Mouse (Mus musculus): ENCODE measurements around the gene Trpm4. TPM values are rescaled to one million over a fixed set of nuclear protein-coding genes. Genes with fewer than 3 reads are reported as not detected.

The Trpm4 gene
- total and polyA plus RNA-seq, 3 experiments = 9.3 to 17.6 (median 12.0) TPM

DNA sequence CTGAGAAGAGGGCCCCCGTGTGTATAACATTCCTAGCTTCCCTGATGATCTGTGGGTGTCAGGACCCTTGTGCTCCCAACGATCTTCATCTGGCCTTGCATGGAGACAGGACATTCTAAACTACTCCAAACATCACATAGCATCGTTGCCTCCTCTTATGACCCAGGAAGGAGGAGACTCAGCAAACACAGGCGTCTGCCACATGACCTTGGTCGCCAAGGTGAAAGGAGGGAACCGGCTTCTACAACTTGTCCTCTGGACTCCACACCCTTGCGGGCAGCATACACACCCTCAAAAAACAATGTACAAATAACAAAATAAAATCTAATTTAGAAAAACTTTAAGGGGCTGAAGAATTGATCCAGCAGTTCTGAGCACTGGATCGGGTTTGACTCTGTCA lies 21.6 kb downstream of the Trpm4 start:
- no peak for TF ChIP-seq RAD21 (IDR thresholded peaks at IDR 0.05; ENCODE audit: low read depth, low read length)
- TF ChIP-seq MAX (IDR thresholded peaks at IDR 0.05; ENCODE audit: low read length) = no peak
- TF ChIP-seq ELF1 (IDR thresholded peaks at IDR 0.05; ENCODE audit: low read depth, low read length) = no peak
- no peak for TF ChIP-seq SIN3A (IDR thresholded peaks at IDR 0.05; ENCODE audit: low read length)
- TF ChIP-seq ZNF384 (IDR thresholded peaks at IDR 0.05; ENCODE audit: low read depth, low read length) = no peak
- TF ChIP-seq ETS1 (conservative IDR thresholded peaks at IDR 0.05; ENCODE audit: low read depth, low read length) = no peak
- TF ChIP-seq TCF12 (IDR thresholded peaks at IDR 0.05; ENCODE audit: low read depth, low read length) = no peak
- TF ChIP-seq TBP (conservative IDR thresholded peaks at IDR 0.05; ENCODE audit: low read depth, low read length) = no peak
- TF ChIP-seq E2F4 (IDR thresholded peaks at IDR 0.05; ENCODE audit: insufficient replicate concordance, low read depth, low read length) = no peak
- TF ChIP-seq NELFE (IDR thresholded peaks at IDR 0.05; ENCODE audit: low read depth, low read length) = no peak
- no peak for TF ChIP-seq KAT2A (IDR thresholded peaks at IDR 0.05; ENCODE audit: insufficient replicate concordance, low read length)
- no peak for TF ChIP-seq ZMIZ1 (IDR thresholded peaks at IDR 0.05; ENCODE audit: low read depth, low read length)
- no peak for TF ChIP-seq GABPA (IDR thresholded peaks at IDR 0.05; ENCODE audit: insufficient replicate concordance, low read depth, low read length)
- no peak for TF ChIP-seq ZKSCAN1 (IDR thresholded peaks at IDR 0.05; ENCODE audit: borderline replicate concordance, low read depth, low read length)
- no peak for TF ChIP-seq CHD2 (IDR thresholded peaks at IDR 0.05; ENCODE audit: low read length)
- H3K9ac ChIP-seq (ENCODE audit: insufficient read depth, low read depth) = no peak overlapping the region
- no peak overlapping the region for H3K4me3 ChIP-seq (replicated peaks in 1 of 3; ENCODE audit: low read depth in 2 of 3, low read length in 2 of 3, poor library complexity in 1 of 3)
- H3K9me3 ChIP-seq (replicated peaks; ENCODE audit: low read length) = no peaks in the 10 kb centered on the region
- H3K27ac ChIP-seq (ENCODE audit: insufficient read depth, low read depth) = no peak overlapping the region
- DNase-seq (ENCODE audit: extremely low read depth) = no peak
- H3K27me3 ChIP-seq (replicated peaks) = peaks cover 1% of the 10 kb centered on the region
- in situ Hi-C loops (cut with MboI; ENCODE audit: low pct_ligation_motif_present, low pct_unique_long_range_greater_than_20kb, low sequenced_read_pairs) (no loop called here), dilution Hi-C loops (cut with MboI; ENCODE audit: extremely low pct_ligation_motif_present, extremely low pct_unique_long_range_greater_than_20kb, low sequenced_read_pairs) (no loop called here)
- H3K4me2 ChIP-seq (ENCODE audit: insufficient read depth, low read depth, poor library complexity, severe bottlenecking) = no peak overlapping the region
- peaks cover 0 to 6% of the 10 kb centered on the region in 2 experiments for H3K36me3 ChIP-seq (replicated peaks in 1 of 2; ENCODE audit: control insufficient read depth in 1 of 2, insufficient read depth in 1 of 2, low read length in 1 of 2)
- no peaks in the 10 kb centered on the region for H3K79me2 ChIP-seq (replicated peaks; ENCODE audit: control insufficient read depth, extremely low read depth, insufficient read depth, poor library complexity, severe bottlenecking)
- peaks cover 5 to 18% of the 10 kb centered on the region in 2 experiments for H3K4me1 ChIP-seq (ENCODE audit: control insufficient read depth in 1 of 2, insufficient read depth in 2 of 2)

DNA sequence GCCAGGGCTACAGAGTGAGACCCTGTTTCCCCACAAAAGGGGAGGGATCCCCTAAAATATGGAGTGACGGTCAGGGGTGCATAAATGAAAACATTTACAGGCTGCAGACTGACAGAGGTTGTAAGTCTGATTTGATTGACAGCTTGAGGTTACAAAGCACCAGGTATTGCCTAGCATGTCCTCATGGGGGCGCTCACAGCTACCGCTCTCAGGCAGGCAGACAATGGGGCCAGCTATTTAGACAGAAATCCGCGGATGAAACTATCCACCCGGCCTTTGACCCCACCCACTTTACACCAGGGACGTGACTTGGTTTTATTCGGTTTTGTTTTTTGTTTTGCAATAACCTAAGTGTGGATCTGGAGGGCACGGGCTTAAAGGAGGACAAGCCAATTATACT lies 24.1 kb downstream of the Trpm4 start:
- H3K9me3 ChIP-seq (replicated peaks; ENCODE audit: low read length) = no peaks in the 10 kb centered on the region
- peaks cover 0 to 8% of the 10 kb centered on the region in 2 experiments for H3K36me3 ChIP-seq (replicated peaks in 1 of 2; ENCODE audit: control insufficient read depth in 1 of 2, insufficient read depth in 1 of 2, low read length in 1 of 2)
- DNase-seq (ENCODE audit: extremely low read depth) = peak; percentile 72
- H3K9ac ChIP-seq (ENCODE audit: insufficient read depth, low read depth) = no peak overlapping the region
- dilution Hi-C loops (cut with MboI; ENCODE audit: extremely low pct_ligation_motif_present, extremely low pct_unique_long_range_greater_than_20kb, low sequenced_read_pairs) (no loop called here), in situ Hi-C loops (cut with MboI; ENCODE audit: low pct_ligation_motif_present, low pct_unique_long_range_greater_than_20kb, low sequenced_read_pairs) (loop anchor here (5.0 to 10.0 kb wide), 3 partner anchors 38 to 145 kb away; partner anchors contain the start of genes Slc17a7 and Snrnp70)
- H3K4me2 ChIP-seq (ENCODE audit: insufficient read depth, low read depth, poor library complexity, severe bottlenecking) = no peak overlapping the region
- peak; percentile 42 to 76; a peak in 3 of 4 replicates for TF ChIP-seq CTCF (conservative IDR thresholded peaks at IDR 0.05 in 1 of 2, IDR thresholded peaks at IDR 0.05 in 1 of 2; ENCODE audit: low read depth in 2 of 2, low read length in 2 of 2)
- no peak for TF ChIP-seq ETS1 (conservative IDR thresholded peaks at IDR 0.05; ENCODE audit: low read depth, low read length)
- no peak for TF ChIP-seq MYC (IDR thresholded peaks at IDR 0.05; ENCODE audit: low read depth, low read length)
- 0 out of 2 replicates have a peak, but pooled peaks have one; percentile 23 for TF ChIP-seq NRF1 (IDR thresholded peaks at IDR 0.05; ENCODE audit: low read depth, low read length)
- TF ChIP-seq SMC3 (IDR thresholded peaks at IDR 0.05; ENCODE audit: low read depth, low read length) = peak; percentile 55
- peak; percentile 59 for TF ChIP-seq RAD21 (IDR thresholded peaks at IDR 0.05; ENCODE audit: low read depth, low read length)
- TF ChIP-seq ELF1 (IDR thresholded peaks at IDR 0.05; ENCODE audit: low read depth, low read length) = peak; percentile 29; the same call in 1 of the 2 replicates
- H3K4me1 ChIP-seq (ENCODE audit: control insufficient read depth in 1 of 2, insufficient read depth in 2 of 2) = peaks cover 5 to 18% of the 10 kb centered on the region in 2 experiments
- H3K27me3 ChIP-seq (replicated peaks) = peaks cover 1% of the 10 kb centered on the region
- H3K79me2 ChIP-seq (replicated peaks; ENCODE audit: control insufficient read depth, extremely low read depth, insufficient read depth, poor library complexity, severe bottlenecking) = no peaks in the 10 kb centered on the region
- H3K4me3 ChIP-seq (replicated peaks in 1 of 3; ENCODE audit: low read depth in 2 of 3, low read length in 2 of 3, poor library complexity in 1 of 3) = no peak overlapping the region
- H3K27ac ChIP-seq (ENCODE audit: insufficient read depth, low read depth) = no peak overlapping the region
